8 mouse cellular contexts compared by ENCODE assay signal in the genomic region with DNA sequence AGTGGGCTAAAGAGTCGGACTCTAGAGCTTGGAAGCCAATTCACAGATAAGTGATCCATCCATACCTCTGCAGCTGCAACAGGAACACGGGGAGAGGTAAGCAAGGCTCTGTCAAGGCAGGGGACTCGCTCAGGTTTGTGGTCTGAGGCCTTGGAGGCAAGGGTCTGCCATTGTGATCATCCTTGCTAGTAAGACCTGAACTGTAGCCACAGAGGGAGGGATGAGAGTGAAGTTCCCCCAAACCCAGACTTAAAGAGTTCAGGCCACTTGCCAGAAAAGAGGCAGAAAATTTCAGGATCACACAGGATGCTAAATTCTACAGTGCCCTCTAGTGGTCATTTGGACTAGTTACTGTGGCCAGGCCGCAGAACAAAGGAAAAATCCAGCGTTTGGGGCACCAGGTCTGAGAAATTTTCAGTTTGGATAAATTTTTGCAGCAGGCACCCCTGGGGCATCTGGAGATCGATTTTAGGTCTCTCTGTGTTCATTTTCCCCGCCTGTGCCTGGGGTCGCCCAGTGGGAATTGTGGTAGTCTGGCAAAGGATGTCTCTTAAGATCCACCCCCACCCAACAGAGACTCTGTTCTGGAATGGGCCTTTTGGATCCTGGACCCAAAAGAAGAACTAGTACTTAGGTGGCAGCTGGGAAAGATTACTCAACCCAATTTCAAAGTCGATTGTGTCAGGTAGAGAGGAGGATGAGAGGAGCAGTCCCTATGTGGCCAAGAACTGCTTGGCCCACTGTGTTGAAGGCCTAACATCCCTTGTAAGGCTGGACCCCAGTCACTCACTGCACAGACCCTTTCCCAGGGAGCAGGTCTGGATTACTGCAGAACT. TPM values are rescaled to one million over a fixed set of nuclear protein-coding genes. Genes with fewer than 3 reads are reported as not detected.
A peak's percentile ranks its signal among the peaks of the same experiment; 100 is the strongest.
DNase-seq lines count a peak whose midpoint lies in the region; ATAC-seq and TF ChIP-seq lines count a peak whose summit lies in the region.

No protein-coding gene starts in this region.

- TF ChIP-seq POLR2A in limb, embryonic 14.5 days (IDR thresholded peaks at IDR 0.05; ENCODE audit: borderline replicate concordance, extremely low read depth, insufficient read depth, insufficient read length): no peak

- no peak overlapping the region for H3K4me2 ChIP-seq in limb, embryonic 14.5 days (replicated peaks; ENCODE audit: low read depth, low read length, severe bottlenecking)
- no peak overlapping the region for H3K4me2 ChIP-seq in neural tube, embryonic 14.5 days (ENCODE audit: low read depth, low read length)

- no peaks in the 10 kb centered on the region for H3K36me3 ChIP-seq in E14TG2a.4 (ENCODE audit: insufficient read depth, low read length)
- no peaks in the 10 kb centered on the region for H3K36me3 ChIP-seq in limb, embryonic 14.5 days (ENCODE audit: control insufficient read depth, insufficient read depth, low read length)
- no peaks in the 10 kb centered on the region for H3K36me3 ChIP-seq in neural tube, embryonic 14.5 days (ENCODE audit: control insufficient read depth, insufficient read depth, low read length)

- H3K9me3 ChIP-seq in E14TG2a.4 (ENCODE audit: low read length): peaks cover 14% of the 10 kb centered on the region; the same call in 1 of the 2 replicates
- H3K9me3 ChIP-seq in limb, embryonic 14.5 days (ENCODE audit: control insufficient read depth, low read length): no peaks in the 10 kb centered on the region
- no peaks in the 10 kb centered on the region for H3K9me3 ChIP-seq in neural tube, embryonic 14.5 days (ENCODE audit: control insufficient read depth, low read length)

- peak; percentile 86 for DNase-seq in 3T3-L1 (ENCODE audit: low read depth, low spot score)
- peak; percentile 21 for DNase-seq in cerebellum, adult 9-11 months
- peak; percentile 15 to 37 for DNase-seq in frontal cortex, postnatal 36 days (ENCODE audit: low spot score in 2 of 2)
- DNase-seq in kidney, adult 9 months: peak; percentile 52
- peak; percentile 93 for DNase-seq in limb, embryonic 14.5 days (ENCODE audit: low spot score)
- no peak for DNase-seq in urinary bladder, postnatal 14 days (ENCODE audit: low spot score)

- no peak overlapping the region for H3K27ac ChIP-seq in limb, embryonic 14.5 days (replicated peaks; ENCODE audit: low read depth, low read length)
- H3K27ac ChIP-seq in neural tube, embryonic 14.5 days (ENCODE audit: low read depth, low read length): no peak overlapping the region

- H3K27me3 ChIP-seq in E14TG2a.4 (ENCODE audit: insufficient read depth, low read length): no peaks in the 10 kb centered on the region
- no peaks in the 10 kb centered on the region for H3K27me3 ChIP-seq in limb, embryonic 14.5 days (ENCODE audit: control insufficient read depth, insufficient read depth, low read length)
- no peaks in the 10 kb centered on the region for H3K27me3 ChIP-seq in neural tube, embryonic 14.5 days (ENCODE audit: control insufficient read depth, insufficient read depth, low read length)

- ATAC-seq in limb, embryonic 14.5 days (ENCODE audit: low FRiP score, low read depth): peak; percentile 62
- ATAC-seq in neural tube, embryonic 14.5 days (ENCODE audit: low read depth): peak; percentile 93

- WGBS in limb, embryonic 14.5 days: 37% methylated on average over 9 of the region's 9 CpGs
- 39% methylated on average over 9 of the region's 9 CpGs for WGBS in neural tube, embryonic 14.5 days

- peak; percentile 36 for TF ChIP-seq CTCF in E14TG2a.4 (conservative IDR thresholded peaks at IDR 0.05; ENCODE audit: low read length)

- H3K4me3 ChIP-seq in E14TG2a.4 (replicated peaks; ENCODE audit: low read length): no peak overlapping the region
- H3K4me3 ChIP-seq in limb, embryonic 14.5 days (replicated peaks; ENCODE audit: low read length): no peak overlapping the region
- no peak overlapping the region for H3K4me3 ChIP-seq in neural tube, embryonic 14.5 days (ENCODE audit: low read depth, low read length)

- no peaks in the 10 kb centered on the region for H3K4me1 ChIP-seq in E14TG2a.4 (replicated peaks; ENCODE audit: low read depth, low read length)
- no peaks in the 10 kb centered on the region for H3K4me1 ChIP-seq in limb, embryonic 14.5 days (ENCODE audit: control insufficient read depth, insufficient read depth, low read length)
- no peaks in the 10 kb centered on the region for H3K4me1 ChIP-seq in neural tube, embryonic 14.5 days (ENCODE audit: control insufficient read depth, insufficient read depth, low read length)

- H3K9ac ChIP-seq in limb, embryonic 14.5 days (ENCODE audit: low read depth, low read length, severe bottlenecking): no peak overlapping the region
- H3K9ac ChIP-seq in neural tube, embryonic 14.5 days (replicated peaks; ENCODE audit: low read depth, low read length): peak overlapping the region; percentile 48; the same call in 1 of the 2 replicates

RNA-seq across cellular contexts. Expression of a gene that starts 24.6 kb away (rescaled TPM):
- polyA plus RNA-seq in limb, embryonic 14.5 days (2012; rRNA removed): 3.2 and 5.4 TPM in 2 replicates
- polyA plus RNA-seq in limb, embryonic 14.5 days (2014; fragmentation: Nextera tagmentation; extraction: Ambion mirVana): 13.4 TPM in 2 replicates
- 22.2 and 22.3 TPM in 2 replicates for polyA plus RNA-seq in neural tube, embryonic 14.5 days (2014; fragmentation: Nextera tagmentation; extraction: Ambion mirVana)
